Mouse (Mus musculus): ENCODE measurements around the gene Clhc1.

The Clhc1 gene

DNA sequence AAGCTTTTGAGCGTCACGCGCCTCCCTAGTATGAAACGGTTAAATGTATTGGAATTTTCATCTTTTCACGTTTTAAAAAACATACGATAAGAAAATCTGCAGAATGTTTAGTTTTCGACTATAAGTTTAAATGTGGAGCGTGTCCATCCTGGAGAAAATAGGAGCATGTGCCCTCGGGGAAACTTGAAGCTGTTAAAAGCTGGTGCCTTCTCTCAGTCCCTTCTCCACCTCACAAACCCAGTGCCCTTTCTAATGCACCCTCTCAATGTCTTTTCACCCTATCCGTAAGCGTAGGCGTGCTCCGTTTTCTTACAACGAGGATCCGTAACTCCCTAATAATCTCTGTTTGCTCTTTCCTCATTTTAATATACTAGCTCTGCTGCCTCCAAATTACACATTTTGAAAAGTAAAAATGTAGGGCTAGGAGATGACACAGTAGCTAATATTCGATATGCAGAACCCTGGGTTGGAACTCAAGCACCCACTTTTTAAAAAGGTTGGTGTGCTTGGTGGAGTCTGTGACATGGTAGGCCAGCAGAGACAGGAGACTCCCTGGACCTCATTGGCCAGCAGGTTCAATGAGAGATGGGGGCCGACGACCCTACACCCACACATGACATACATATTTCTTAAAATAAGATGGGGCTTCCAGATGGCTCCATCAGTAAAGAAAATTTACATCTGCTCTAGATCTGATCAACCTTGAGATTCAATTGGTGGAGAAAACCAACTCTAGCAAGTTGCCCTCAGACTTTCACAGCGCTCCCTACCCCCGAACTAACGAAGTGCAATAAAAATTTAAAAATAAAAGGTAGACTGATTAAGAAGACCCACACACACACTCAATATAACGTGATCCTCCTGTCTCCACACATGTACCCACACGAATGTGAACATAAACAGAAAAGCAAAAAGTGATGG, 1.0 kb downstream of the Clhc1 start:
- TF ChIP-seq GATA4 (IDR thresholded peaks at IDR 0.05; ENCODE audit: insufficient replicate concordance, low read length): no peak

DNA sequence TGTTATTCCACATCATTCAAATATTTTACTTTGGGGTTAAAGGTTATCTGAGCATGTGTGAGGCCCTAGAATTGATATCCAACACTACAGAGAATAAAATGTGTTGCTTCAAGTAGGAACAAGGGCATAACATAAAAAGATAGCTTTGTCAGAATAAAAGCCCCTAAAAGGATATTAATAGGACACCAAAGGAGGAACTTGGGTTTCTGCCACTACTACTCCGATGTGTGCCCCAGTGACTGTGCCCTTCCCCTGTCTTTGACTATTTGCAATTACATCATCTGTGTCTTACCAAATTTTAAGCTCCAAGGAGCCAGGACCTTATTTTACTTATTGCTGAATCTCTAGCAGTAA, 1.7 kb downstream of the Clhc1 start:
- TF ChIP-seq GATA4 (IDR thresholded peaks at IDR 0.05; ENCODE audit: insufficient replicate concordance, low read length): no peak

DNA sequence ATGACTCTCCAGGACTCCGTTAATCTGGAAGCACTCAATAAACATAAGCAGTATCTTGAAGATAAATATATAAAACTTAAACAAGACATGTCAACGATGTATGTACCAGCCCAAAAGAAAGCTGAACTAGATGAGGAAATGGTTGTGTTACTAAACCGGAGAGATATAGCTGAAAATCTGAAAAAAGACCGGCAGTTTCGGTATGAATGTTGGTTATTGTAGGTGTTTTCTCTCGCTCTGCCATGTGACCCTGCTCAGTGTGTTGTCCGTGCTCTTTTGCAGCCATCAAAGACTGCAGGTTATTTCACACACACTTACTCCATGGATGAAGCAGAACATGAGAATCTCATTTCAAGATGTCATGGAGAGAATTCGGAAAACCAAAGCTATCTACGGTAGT, 12.7 kb downstream of the Clhc1 start:
- TF ChIP-seq GATA4 (IDR thresholded peaks at IDR 0.05; ENCODE audit: insufficient replicate concordance, low read length): no peak

DNA sequence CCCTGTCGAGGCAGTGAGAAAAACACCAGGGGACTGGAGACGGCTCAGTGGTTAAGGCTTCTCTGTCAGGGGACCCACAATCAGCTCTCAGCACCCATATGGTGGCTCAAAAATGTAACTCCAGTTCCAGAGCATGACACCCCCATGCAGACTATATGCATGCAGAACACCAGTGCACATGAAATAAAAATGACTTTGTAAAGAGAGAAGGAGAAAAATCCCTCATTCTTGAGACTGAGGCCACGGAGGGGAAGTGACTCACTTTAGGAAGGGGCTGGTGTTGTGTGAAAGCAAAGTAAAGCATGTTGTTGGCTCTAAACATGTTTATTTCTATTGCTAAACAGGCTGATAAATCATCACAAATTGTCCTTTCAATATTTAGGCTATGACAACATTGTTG, 13.2 kb downstream of the Clhc1 start:
- no peak for TF ChIP-seq GATA4 (IDR thresholded peaks at IDR 0.05; ENCODE audit: insufficient replicate concordance, low read length)

DNA sequence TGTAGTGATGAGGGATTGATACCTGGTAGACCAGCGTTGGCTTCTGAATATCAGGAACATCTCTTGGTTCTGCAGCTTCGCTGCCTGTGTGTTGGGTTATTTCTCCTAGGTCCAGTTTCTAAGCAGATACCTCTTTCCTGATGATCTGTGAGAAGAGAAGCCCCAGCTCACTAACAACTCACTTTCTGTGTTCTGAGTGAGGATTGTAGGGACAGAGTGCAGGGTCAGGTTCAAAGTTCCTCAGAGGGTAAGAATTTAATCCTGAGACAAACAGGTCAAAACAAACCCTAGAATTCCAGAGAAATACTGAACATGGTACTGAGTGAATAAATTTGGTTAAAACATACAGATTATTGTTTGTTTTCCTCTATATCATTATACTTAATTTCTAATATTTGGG, 15.7 kb downstream of the Clhc1 start:
- no peak for TF ChIP-seq GATA4 (IDR thresholded peaks at IDR 0.05; ENCODE audit: insufficient replicate concordance, low read length)

DNA sequence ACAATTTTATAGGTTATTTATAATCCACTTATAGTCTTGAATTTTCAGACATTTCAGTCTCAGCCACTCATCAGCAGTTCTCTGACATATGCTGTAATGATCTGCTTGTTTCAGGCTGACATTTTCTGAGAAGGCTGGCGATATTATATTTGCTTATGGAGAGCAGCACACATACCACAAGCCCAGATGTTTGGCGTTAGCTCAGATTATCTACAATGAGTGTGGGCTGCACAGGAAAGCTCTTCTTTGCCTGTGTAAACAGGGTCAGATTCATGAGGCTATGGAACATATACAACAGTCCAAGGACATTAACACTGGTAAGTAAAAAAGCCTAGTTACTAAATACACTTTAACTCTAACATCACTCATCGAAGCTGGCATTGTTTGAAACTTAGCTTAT, 23.8 kb downstream of the Clhc1 start:
- TF ChIP-seq GATA4 (IDR thresholded peaks at IDR 0.05; ENCODE audit: insufficient replicate concordance, low read length): no peak

DNA sequence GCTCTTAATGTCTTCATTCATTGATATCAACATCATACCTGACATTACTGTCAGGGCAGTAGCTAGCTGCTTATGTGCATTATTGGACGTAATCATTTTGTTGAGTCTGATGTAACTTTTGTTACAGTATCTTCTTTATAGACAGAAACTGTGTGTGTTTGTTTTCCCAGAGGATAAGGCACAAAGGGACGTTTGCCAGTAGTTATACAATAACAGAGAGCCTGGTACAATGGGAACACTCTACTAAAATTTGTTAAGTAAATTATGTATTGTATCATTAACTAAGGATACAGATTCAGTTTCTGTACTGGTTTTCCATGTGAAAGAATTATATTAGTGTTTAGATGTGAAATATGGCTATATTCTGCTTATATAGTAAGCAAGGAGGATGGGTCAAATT, 24.9 kb downstream of the Clhc1 start:
- no peak for TF ChIP-seq GATA4 (IDR thresholded peaks at IDR 0.05; ENCODE audit: insufficient replicate concordance, low read length)

DNA sequence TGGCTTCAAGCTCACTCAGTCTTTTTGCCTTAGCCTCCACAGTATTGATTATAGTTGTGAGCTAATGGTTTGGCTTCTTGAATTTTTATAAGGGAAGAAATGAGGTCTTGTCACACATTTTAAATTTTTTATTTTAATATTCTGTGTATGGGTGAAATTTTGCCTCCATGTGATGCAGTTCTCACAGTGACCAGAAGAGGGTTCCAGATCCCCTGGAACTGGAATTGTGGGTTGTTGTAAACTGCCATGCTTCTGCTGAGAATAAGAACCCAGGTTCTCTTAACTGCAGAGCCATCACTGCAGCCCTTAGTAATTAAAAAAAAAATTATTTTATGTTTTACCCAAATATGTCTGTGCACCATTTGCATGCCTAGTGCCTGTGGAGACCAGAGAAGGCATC, 31.9 kb downstream of the Clhc1 start:
- TF ChIP-seq GATA4 (IDR thresholded peaks at IDR 0.05; ENCODE audit: insufficient replicate concordance, low read length): no peak

DNA sequence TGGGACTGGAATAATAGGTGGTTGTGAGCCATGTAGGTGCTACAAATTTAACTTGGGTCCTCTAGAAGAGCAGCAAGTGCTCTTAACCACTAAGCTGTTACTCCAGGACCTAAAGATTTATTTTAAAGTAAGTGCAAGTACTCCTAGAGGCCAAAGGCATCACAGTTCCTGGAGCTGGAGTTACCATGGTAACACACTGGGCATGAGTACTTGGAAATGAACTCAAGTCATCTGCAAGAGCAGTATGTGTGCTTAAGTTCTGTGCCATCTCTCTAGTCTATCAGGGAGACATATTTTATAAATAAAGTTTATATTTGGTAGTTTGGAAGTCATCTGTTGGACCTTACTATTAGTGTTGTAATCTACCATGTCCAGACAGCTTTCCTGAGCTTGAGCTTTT, 47.5 kb downstream of the Clhc1 start:
- TF ChIP-seq GATA4 (IDR thresholded peaks at IDR 0.05; ENCODE audit: insufficient replicate concordance, low read length): no peak

DNA sequence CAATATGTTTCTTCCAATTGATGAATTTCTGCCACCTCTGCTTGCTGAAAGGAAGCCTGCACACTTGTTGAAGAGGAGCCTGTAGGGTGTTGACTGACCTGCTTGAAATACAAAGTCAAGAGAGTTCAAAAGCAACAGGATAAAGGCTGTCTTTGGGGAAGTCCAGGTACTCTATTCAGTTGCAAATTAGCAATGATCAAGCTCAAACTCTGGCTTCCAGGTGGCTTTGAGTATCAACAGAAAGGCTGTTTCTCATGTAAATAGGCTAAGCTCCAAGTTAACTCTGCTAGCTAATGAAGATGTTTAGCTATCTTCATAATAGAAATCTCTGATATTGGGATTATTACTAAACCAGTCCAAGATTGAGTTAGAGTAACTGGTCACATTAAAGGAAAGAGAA, 49.4 kb downstream of the Clhc1 start:
- no peak for TF ChIP-seq GATA4 (IDR thresholded peaks at IDR 0.05; ENCODE audit: insufficient replicate concordance, low read length)

DNA sequence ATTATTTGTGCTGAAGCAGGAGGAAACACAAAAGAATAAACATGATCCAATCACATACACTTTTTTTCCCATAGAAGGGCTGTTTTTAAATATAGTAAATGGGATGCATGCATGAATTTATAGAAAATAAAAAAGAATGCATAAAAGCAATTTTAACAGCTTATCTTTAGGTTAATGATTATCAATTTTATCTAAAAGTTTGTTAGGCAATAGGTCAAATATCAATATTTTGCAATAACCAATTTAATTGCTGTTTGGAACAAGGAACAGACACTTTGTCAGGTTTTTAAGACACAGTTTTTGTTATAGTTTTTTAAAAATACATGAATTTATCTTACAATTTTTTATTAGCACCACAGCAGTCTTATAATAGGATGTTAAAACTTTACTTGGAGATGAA, 51.2 kb downstream of the Clhc1 start:
- peak; percentile 55; the same call in 1 of the 2 replicates for TF ChIP-seq GATA4 (IDR thresholded peaks at IDR 0.05; ENCODE audit: insufficient replicate concordance, low read length)

DNA sequence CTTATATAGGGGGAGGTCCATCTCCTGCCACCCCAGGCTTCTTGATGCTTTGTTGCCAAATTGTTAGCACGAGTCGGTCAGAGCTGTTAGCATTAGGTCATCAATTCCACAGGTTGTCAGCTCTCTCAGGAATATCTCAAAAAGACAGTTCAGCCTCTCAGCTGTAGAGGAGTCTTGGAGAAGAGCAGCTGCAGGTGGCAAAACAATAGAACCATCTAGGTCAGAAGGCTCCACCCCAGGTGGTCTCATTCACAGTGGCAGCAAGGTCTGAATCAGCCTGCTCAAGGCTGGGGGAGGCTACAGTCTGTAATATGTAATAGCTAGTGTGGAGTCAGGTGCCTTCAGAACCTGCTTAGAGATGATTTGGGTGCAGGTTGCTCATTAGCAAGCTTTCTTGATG, 55.8 kb downstream of the Clhc1 start:
- TF ChIP-seq GATA4 (IDR thresholded peaks at IDR 0.05; ENCODE audit: insufficient replicate concordance, low read length): no peak

DNA sequence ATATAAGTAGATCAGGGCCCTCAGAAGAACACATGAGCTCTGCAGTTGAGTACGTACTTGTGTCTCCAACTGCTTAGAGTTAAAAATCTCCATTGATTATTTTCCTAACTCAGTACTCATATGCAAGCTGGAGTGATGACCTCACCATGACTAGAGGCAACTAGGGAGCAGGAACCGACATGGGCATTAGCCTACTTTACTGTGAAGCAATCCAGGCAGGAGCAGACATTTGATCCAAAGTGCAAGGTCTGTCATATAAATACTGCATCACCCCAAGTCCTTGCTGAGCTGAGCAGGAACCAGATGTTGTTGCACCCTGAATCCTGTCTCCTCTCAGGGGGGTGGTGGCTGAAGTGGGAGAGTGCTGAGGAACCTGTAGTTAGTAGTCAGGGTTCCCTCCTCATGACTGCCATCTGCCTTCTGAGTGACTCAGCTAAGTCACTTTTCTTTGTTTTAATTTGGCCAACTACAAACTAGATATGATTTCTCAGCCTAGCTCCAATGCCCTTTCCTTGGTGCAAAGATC, 59.8 kb downstream of the Clhc1 start:
- no peak for TF ChIP-seq GATA4 (IDR thresholded peaks at IDR 0.05; ENCODE audit: insufficient replicate concordance, low read length)

DNA sequence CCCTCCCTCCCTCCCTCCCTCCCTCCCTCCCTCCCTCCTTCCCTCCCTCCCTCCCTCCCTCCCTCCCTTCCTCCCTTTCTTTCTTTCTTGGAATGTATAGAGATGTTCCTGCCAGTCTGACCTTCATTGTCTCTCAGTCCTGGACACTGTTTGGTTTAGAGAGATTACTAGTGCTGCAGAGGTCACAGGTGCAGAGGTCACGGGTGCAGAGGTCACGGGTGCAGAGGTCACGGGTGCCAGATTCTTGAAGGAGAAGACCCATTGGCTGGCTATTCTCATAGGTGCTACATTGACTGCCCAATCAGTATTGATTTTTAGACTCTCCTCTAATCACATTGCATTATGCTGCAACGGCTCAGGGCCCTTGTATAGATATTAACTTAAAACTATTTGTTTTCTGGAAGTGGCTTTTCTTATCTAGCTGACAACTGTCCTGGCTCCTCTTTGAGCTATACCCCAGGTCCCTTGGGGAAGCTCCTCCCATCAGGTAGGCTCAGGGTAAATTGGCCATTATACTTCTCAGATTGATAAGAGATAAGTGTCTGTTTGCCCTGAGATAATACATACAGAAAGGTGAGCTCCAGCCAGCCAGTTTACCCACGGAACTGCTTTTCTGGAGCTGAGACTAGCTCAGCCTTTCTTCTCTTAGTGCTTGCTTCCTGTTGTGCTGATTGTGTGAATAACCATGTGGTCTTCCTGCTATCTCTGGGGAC, 62.2 kb downstream of the Clhc1 start:
- TF ChIP-seq GATA4 (IDR thresholded peaks at IDR 0.05; ENCODE audit: insufficient replicate concordance, low read length): no peak

DNA sequence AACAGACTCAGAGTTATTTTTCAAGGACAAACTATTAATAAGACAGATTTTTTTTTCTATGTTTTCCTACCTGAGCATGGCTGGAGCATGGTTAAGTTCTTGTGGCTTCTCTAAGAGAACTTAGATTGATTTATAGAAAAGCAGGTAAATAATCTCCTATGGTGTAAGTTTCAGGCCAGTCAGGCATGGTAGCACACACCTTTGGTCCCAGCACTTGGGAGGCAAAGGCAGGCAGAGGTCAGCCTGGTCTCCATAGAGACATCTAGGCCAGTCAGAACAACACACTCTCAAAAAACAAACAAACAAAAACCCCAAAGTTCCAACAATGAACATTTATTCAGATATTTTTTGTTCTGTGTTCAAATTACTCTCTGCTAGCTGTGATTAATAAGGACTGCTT, 64.3 kb downstream of the Clhc1 start:
- TF ChIP-seq GATA4 (IDR thresholded peaks at IDR 0.05; ENCODE audit: insufficient replicate concordance, low read length): no peak

DNA sequence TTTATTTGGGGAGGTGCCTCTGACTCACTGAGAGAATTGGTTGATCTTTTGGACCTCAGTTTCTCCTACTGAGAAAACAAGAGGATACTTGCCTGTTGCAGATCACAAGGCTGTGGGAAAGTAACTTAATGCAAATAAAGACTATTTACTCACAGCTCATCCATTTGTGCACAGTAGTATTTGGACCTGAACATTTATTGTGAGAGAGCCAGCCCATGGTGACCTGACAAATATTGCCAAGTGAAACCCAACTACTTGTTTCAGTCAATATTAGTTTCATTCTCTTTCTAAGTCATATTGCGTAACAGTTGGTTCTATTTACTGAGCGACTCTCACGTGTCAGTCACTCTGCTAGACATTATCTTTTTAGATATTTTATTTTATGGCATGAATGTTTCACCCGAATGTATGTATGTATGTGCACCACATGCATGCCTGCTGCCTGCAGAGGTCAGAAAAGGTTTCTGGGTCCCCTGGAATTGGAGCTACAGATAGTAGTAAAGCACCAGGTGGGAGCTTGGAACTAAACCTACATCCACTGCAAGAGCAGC, 65.5 kb downstream of the Clhc1 start:
- TF ChIP-seq GATA4 (IDR thresholded peaks at IDR 0.05; ENCODE audit: insufficient replicate concordance, low read length): no peak
